Mouse (Mus musculus): ENCODE measurements around the gene Nptn.

- no peak for TF ChIP-seq CTCF (IDR thresholded peaks at IDR 0.05; ENCODE audit: extremely low read depth, insufficient read depth, insufficient read length, insufficient replicate concordance)
- no peak for TF ChIP-seq POLR2A (IDR thresholded peaks at IDR 0.05; ENCODE audit: low read depth, low read length)
Observed at GRCm38 (mm10) chr9:58662007-58662406, 80.0 kb downstream of the Nptn start.

Measured in spleen, adult 2 months (tissue).